Mouse (Mus musculus) yolk sac, embryonic 10.5 days (tissue): ENCODE data around the gene Akt1.

Experiments used
- DNase-seq: peaks from one replicate; pipeline ENCODE4 v3.0.0-alpha.2; 2017; ENCODE audit warnings: low spot score

Gene Akt1

DNA sequence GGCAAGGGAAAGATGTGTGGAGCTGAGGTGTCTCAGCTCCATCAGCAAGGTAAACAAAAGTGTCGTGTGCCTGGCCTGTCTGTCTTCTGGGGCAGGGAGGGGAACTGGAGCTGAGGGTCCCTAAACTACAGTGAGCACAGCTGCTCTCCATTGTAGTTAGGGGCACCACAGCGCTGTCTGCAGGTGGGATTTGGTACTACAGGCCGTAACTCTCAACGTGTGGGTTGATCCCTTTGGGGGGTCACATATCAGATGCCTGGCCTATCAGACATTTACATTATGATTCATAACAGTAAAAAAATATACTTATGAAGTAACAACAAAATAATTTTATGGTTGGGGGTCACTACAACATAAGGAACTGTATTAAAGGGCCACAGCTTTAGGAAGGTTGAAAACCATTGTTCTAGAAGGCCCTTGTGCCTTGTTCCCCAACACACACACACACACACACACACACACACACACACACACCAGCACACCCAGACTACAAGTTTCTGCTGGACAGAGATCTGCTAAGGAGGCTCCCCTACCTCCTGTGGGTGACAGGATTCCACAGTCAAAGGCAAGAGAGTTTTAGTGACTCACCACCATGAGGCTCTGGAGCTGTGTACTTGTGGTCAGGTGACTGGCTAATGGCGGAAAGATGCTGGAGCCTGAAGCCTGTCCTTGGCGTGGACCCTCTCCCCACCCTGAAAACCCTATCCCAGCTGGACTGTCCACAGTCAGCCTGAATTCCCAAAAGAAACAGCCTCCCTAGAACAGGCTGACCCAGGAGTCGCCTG lies 47.4 kb downstream of the Akt1 start:
- DNase-seq: no peak

DNA sequence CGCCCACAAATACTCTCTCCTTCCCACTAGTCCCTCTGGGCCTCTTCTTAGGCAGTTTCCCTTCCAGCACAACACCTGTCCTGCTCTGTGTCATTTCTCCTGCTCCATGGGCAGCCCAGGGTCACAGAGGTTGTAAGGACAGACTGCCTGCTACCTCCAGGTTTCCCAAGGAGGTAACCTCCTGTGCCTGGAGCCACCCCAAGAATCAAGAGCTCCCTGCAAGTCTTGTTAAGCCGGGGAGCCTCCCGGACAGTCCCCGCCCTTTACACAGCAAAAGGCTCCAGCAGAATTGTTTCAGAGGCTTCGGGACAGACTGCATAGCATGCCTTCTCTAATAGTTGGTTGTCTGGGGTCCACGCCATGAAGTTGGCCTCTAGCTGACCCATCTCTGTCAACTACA lies 48.2 kb downstream of the Akt1 start:
- DNase-seq: no peak

DNA sequence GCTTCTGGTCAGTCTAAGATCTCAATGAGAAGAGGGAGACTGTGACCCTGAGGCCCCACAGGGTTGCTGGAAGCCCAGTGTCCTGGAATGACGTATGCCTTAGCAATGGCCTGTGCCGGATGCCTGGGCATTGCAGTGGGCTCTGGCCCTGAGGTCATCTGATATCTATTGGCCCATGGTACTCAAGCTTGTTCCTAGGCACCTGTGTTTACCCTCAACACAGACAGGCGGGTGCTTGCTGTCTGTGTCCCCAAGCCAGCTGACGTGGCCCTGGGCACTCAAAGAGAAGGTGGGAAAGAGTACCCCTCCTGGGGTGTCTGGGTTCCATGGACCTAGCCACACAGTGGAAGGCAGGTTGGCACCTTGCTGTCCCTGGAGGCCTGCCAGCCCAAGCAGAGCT lies 49.0 kb downstream of the Akt1 start:
- no peak for DNase-seq

- no peak for DNase-seq
Observed at GRCm38 (mm10) chr12:112623742-112624141, 50.9 kb downstream of the Akt1 start.

DNA sequence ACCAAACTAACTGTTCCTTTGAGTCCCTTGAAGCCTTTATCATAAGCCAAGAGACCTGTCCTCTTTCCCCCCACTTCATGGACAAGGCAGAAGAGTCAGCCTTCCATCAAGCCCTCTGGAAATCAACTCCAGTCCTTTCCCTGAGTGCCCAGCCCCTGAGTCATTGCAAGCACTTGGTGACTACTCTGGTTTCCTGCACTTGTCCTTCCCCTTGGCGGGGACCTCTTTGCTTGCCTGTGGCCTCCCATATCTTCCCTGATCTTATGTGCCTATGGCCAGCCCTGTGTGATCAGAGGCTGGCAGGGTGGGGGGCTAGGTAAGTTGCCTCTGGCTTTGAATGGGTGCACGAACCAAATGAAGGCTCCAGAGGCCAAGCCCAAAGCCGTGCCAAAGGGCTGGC lies 52.8 kb downstream of the Akt1 start:
- DNase-seq: no peak

- DNase-seq: no peak
Observed at GRCm38 (mm10) chr12:112620354-112621061, 54.2 kb downstream of the Akt1 start.

- DNase-seq: peak; percentile 61
Observed at GRCm38 (mm10) chr12:112619686-112620353, 54.9 kb downstream of the Akt1 start, which contains the start of gene Adssl1. Gene Adssl1 (plus strand): TSS chr12:112620045.

DNA sequence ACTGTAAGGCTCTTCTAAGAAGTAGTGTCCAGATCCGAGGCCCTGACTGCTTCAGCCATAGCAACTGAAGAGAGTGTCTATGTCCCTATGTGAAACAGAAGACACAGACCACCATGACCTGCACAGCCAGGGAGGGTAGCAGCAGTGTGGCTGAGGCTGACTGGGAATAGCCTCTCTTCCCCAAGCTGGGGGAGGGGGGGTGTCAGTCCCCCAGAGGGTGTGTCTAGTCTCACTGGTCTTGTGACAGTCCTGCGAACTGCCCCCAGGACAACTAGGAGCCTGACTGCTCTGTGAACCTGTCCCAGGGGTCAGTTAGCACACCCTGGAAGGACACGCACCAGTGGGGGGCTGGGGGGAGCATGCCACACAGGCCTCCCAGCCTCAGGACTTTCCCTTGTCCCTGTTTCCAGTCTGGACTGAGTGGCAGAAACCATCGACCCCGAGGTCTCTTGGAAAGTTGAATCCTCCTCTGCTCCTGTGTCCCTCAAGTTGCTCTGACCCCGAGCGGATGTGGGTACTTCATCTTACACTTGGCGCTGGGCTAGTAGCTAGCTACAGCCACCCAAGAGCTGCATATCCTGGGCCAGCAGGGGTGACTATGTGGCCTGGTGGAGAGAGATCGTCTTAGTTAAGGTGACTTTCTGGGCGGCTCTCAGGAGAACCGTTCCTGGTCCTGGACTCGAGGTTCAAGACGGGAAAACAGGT lies 55.6 kb downstream of the Akt1 start:
- no peak for DNase-seq

- peak; percentile 36 for DNase-seq
Observed at GRCm38 (mm10) chr12:112617898-112618380, 56.7 kb downstream of the Akt1 start.

GRCm38 (mm10) chr12:112617184-112617583 lies 57.5 kb downstream of the Akt1 start:
- no peak for DNase-seq

- DNase-seq: no peak
Observed at GRCm38 (mm10) chr12:112616668-112617067, 58.0 kb downstream of the Akt1 start.

DNA sequence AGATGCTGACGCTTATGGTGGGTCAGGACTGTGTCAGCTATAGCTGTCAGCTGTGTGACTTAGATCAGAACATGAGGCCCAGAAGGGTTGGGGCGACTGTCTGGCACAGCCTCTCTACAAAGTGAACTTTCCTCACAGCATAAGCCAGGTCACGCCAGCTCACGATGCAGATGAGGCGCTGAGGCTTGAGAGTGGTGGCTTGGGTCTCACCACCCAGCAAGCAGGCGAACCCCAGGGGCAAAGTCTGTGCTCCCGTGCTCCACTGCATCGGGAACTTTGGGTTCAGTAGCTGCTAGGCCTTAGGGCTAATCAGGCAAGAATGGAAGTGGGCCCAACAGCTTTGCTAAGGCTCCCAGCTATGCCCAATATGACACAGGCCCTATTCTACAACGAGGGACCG lies 65.7 kb downstream of the Akt1 start:
- DNase-seq: no peak

DNA sequence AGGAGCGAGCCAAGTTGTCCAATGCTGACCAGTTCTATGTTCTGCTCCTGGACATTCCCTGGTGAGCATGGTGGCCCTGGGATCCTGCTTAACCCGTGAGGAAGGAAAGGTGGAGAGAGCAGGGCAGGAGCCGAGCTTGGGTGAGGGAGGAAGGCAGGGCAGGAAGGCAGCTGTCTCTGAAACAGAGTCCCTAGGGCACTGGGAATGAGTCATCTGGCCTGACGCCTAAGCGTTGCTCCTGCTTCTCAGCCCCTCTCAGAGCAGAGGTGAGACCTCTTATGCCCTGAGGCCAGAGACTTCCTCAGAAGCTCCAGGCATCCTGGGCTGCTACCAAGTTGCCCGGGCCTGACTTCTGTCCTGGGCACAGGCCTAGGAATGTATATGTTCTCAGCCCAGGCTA lies 67.7 kb downstream of the Akt1 start:
- no peak for DNase-seq

- no peak for DNase-seq
Observed at GRCm38 (mm10) chr12:112605766-112606165, 68.9 kb downstream of the Akt1 start.

DNA sequence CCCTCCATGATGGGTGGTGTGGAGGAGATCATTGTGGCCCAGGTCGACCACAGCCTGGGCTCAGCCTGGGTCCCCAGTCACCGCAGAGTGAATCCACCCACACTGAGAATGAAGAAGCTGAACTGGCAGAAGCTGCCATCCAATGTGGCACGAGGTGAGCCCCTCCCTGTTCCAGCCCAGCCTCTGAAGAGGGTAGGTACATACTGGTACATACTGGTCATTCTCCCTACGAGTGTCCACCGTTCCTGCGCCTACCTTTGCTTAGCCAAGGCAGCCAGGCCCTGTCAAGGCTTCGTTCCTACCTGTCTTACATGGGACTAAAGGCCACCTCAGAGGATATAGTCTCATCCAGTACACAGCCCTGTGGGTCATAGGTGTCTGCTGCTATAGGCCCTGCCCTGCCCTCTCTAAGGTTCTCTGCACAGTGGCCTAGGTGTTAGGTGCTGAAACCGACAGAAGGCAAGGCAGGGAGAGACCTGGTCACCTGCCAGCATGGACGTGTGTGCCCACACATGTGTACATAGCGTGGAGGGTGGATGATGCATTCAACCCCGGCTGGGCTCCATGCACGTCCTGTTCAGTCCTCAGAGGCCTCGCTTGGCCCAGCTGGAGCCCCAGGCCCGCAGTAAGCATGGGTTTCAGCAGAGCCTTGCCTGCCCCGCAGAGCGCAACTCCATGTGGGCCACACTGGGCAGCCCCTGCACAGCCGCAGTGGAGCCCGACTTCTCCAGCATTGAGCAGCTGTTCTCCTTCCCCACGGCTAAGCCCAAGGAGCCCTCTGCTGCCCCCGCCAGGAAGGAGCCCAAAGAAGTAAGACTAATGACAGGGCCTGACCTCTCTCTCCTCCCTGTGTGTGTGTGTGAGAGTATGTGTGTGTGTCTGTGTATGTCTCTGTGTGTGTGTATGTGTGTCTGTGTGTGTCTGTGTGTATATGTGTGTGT lies 69.7 kb downstream of the Akt1 start:
- DNase-seq: peak; percentile 43

DNA sequence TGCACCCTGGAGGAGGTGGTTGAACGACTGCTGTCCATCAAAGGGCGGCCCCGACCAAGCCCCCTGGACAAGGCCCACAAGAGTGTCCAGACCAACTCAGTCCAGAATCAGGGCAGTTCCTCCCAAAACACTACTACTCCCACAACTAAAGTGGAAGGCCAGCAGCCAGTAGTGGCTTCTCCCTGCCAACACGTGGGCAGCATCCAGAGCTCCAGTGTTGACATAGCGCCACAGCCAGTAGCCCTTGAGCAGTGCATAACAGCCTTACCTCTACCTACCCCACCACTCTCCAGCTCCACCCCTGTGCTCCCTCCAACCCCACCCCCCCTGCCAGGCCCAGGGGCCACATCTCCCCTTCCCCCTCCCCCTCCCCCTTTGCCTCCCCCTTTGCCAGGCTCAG lies 70.7 kb downstream of the Akt1 start:
- DNase-seq: no peak
